Mouse (Mus musculus): Measurements from ENCODE around the gene Gm20924. TPM values are rescaled to one million over a fixed set of nuclear protein-coding genes. Genes with fewer than 3 reads are reported as not detected.

Gm20924 gene
- polyA plus RNA-seq (2017; shearing (Covaris generic)) = not detected

GRCm38 (mm10) chrY:65207427-65207826 lies at the start of gene Gm20924:
TSS of gene Gm20924 (minus strand) at chrY:65207527.

Other genes with a start within 250 kb of the Gm20924 start
- gene Gm20736, start 170.2 kb upstream of the Gm20924 start, polyA plus RNA-seq (2017; shearing (Covaris generic)) = not detected